14 mouse cellular contexts compared by ENCODE assay signal in the genomic region with DNA sequence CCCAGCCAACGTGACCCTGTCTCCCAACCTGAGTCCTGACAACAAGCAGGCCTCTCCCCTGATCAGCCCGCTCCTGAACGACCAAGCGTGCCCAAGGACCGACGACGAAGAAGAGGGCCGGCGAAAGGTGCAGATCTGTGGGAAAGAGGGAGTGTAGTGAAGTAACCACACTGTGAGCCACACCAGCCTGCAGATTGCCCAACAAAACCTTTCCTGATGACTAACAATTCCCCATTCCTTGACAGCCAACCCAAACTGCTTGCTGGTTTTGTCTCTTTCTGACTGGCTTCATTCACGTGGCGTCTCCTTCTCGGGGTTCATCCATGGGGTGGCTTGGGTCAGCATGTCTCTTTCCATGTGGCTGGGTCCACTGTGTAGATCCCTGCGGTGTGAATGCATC.
"Had no signal": no experiment of that assay in that cellular context is flagged by ENCODE, and none has a peak within 500 bp of the region (broad histone marks: within the 10 kb centered on the region; RNA-seq: fewer than 3 reads in every experiment).

No protein-coding gene starts in this region.

- ATAC-seq: midbrain, embryonic 13.5 days had no signal

- H3K9me3 ChIP-seq: kidney, embryonic 15.5 days; limb, embryonic 13.5 days; liver, embryonic 15.5 days; midbrain, embryonic 13.5 days had no signal

- H3K4me1 ChIP-seq: kidney, embryonic 15.5 days; limb, embryonic 13.5 days had no signal

- DNase-seq: kidney, adult 2 months; kidney, postnatal 36 days; left cerebral cortex, postnatal 4 days; lung, embryonic 14.5 days; lung, postnatal 14 days; right cerebral cortex, adult 18-20 months; right cerebral cortex, postnatal 25 days; thymus, postnatal 4 days had no signal

- H3K9ac ChIP-seq: kidney, embryonic 15.5 days; limb, embryonic 13.5 days; liver, embryonic 15.5 days; lung, embryonic 14.5 days; midbrain, embryonic 13.5 days had no signal

- H3K27me3 ChIP-seq: kidney, embryonic 15.5 days; limb, embryonic 13.5 days; liver, embryonic 15.5 days; midbrain, embryonic 13.5 days had no signal

- H3K27ac ChIP-seq: kidney, embryonic 15.5 days; limb, embryonic 13.5 days; liver, embryonic 15.5 days; macrophage; midbrain, embryonic 13.5 days; stomach, postnatal 0 days had no signal

- H3K4me3 ChIP-seq: kidney, embryonic 15.5 days; limb, embryonic 13.5 days; liver, embryonic 15.5 days; midbrain, embryonic 13.5 days had no signal

- H3K4me2 ChIP-seq: kidney, embryonic 15.5 days; limb, embryonic 13.5 days; liver, embryonic 15.5 days; lung, embryonic 14.5 days; midbrain, embryonic 13.5 days had no signal
